Mouse (Mus musculus) bone marrow, adult 2 months (tissue): ENCODE data around the gene Orai1. TPM values are rescaled to one million over a fixed set of nuclear protein-coding genes. Genes with fewer than 3 reads are reported as not detected.
"Not testable (repeated sequence)": the region's sequence is repeated elsewhere in the genome, so short reads cannot be mapped to it uniquely, and the experiment has no call there.

Experiments
- H3K27ac ChIP-seq: fragments of 200-500 bp; 2 replicates; pipeline ENCODE4 v1.5.1; 2012; ENCODE audit warnings: low read depth, mild to moderate bottlenecking, control low read depth, inconsistent platforms, low read length; ENCODE audit not compliant: control insufficient read depth, poor library complexity, insufficient read depth
- H3K4me1 ChIP-seq: fragments of 200-500 bp; 2 replicates; pipeline ENCODE4 v1.6.1; 2011; ENCODE audit warnings: low read length; ENCODE audit not compliant: control insufficient read depth, insufficient read depth
- H3K4me3 ChIP-seq: fragments of 200-500 bp; replicated peaks from 2 replicates; pipeline ENCODE3; 2011; ENCODE audit warnings: mild to moderate bottlenecking, low read depth, low read length, control low read depth; ENCODE audit not compliant: control insufficient read depth
- CTCF ChIP-seq: fragments of 200-500 bp; IDR thresholded peaks from 2 replicates; pipeline ENCODE4 v1.5.1; 2011; ENCODE audit warnings: low read length, control low read depth; ENCODE audit not compliant: control insufficient read depth, insufficient read depth
- POLR2A ChIP-seq: fragments of 200-500 bp; IDR thresholded peaks from 2 replicates; pipeline ENCODE4 v1.6.1; 2011; ENCODE audit warnings: low read depth, mild to moderate bottlenecking, control low read depth, low read length, borderline replicate concordance; ENCODE audit not compliant: control insufficient read depth
- WGBS: fragments of 180-500 bp; shearing (Covaris S2); methylation state at CpG from one replicate; pipeline ENCODE4 v1.1.7; 2018; 5-methylcytosine and 5-hydroxymethylcytosine counted together
- polyA plus RNA-seq: library from polyadenylated mRNA; stranded (reverse); fragments of >200 nt; gene quantifications from 2 replicates; pipeline ENCODE4 v1.2.4, GENCODE M21; 2011; ENCODE audit warnings: low replicate concordance; ENCODE audit not compliant: missing spikeins, insufficient read depth, insufficient read length

Gene Orai1
- polyA plus RNA-seq, 1 experiment: 30.8 TPM

DNA sequence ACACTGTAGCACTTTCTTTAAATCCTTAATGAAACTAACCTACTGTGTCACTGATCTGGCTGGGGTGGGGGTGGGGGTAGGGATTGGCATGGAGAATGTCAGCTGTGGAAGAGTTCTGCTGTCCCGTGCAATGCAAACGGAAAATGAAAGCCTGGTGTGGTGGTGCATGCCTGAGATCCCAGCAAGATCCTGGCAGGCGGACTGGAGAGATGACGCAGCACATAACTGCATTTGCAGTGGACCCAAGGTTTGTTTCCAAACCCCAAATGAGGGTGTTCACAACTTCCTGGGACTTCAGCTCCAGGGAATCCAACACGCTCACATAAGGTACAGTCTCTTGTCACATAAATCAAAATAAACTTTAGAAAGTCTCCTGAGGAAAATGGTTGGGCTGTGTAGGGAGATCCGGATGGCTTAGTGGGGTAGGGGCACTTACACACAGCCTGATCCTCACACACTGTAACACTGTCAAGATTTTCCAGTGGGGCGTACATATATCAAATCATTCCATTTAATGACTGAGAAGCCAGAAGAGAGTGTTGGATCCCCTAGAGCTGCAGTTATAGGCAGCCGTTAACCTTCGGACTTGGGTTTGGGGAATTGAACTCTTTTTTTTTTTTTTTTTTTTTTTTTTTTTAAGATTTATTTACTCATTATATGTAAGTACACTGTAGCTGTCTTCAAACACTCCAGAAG lies 46.0 kb downstream of the Orai1 start:
- Histone ChIP-seq H3K4me1 (peaks cover 4% of the 10 kb centered on the region; the same call in 1 of the 2 replicates), H3K4me3 (no peak overlapping the region), H3K27ac (no peak overlapping the region)
- TF ChIP-seq POLR2A: no peak
- TF ChIP-seq CTCF: no peak
- 79% methylated on average over 9 of the region's 9 CpGs for WGBS

DNA sequence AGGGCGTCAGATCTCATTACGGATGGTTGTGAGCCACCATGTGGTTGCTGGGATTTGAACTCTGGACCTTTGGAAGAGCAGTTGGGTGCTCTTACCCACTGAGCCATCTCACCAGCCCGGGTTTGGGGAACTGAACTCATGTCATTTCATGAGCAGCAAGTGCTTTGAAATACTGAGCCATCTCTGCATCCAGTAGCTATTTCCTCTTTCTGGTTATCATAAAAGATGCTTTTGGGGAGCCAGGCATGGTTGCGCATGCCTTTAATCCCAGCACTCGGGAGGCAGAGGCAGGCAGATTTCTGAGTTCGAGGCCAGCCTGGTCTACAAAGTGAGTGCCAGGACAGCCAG lies 46.5 kb downstream of the Orai1 start:
- not testable (repeated sequence) for H3K4me3 ChIP-seq, H3K4me1 ChIP-seq, H3K27ac ChIP-seq
- 54% methylated on average over 6 of the region's 6 CpGs for WGBS

DNA sequence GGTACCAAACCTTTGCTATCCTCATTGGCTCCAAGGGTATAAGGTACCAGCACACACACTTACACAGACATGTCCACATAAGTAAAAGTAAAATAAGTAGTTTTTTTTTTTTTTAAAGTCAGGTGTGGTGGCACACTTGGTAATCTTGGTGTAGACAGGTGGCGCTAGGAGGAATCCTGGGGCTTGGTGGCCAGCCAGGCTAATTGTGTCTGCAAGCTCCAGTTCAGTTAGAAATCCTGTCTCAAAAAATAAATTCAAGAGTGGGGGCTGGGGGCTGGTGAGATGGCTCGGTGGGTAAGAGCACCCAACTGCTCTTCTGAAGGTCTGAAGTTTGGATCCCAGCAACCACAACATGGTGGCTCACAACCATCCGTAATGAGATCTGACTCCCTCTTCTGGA lies 48.3 kb downstream of the Orai1 start:
- Histone ChIP-seq H3K4me1 (peaks cover 2% of the 10 kb centered on the region; the same call in 1 of the 2 replicates), H3K27ac (no peak overlapping the region)
- TF ChIP-seq CTCF (no peak), POLR2A (no peak)

DNA sequence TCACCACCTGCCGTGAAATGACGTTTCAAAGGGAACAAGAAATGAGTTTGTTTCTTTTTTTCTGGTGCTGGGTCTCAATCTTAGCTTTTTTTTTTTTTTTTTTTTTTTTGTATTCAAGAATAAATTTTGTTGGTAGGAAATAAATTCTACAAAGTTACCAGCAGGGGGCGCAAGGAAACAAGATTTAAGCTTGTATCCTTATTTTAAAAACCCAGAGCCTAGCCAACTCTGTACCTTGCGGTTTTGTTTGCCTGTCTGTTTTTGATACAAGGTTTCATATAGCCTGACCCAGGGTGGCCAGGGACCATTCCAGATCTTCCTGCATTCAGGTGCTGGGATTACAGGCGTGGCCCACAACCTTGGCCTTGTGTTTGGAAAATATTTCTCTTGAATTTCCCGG lies 49.3 kb downstream of the Orai1 start:
- Histone ChIP-seq H3K4me1 (no peaks in the 10 kb centered on the region; the same call in 1 of the 2 replicates), H3K4me3 (no peak overlapping the region), H3K27ac (no peak overlapping the region)
- 25% methylated on average over 6 of the region's 6 CpGs for WGBS
- TF ChIP-seq CTCF (no peak), POLR2A (no peak)

More for the DNA sequence above, 48.3 kb downstream of the Orai1 start:
- WGBS: 86% methylated on average over 3 of the region's 3 CpGs
- no peak overlapping the region for H3K4me3 ChIP-seq

DNA sequence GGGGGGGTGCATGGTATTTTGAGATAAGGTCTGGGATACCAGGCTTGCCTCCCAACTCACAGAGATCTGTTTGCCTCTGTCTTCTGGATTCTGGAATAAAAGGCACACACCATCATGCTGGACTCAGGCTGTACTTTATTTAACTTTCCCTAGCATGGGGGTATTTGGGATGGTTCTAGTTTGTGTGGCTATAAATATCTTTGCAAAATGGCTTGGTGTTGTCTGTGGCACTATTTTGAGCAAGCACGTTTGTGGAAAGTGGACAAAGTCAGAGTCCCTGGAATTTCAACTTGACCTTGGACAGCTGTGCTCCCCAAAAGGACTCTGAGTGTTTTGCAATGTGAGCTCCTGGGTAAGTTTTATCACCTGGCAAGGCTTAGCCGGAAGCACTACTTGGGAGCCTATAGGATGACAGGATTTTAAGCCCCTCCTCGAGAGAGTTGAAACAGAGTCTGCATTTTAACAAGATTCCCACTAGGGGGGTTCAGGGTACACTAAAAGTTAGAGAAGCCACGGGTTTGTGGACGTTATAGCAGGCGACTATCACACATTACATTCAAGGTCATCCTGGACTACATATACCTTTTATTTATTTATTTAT lies 52.6 kb downstream of the Orai1 start:
- no peak overlapping the region for H3K4me3 ChIP-seq
- H3K4me1 ChIP-seq: no peaks in the 10 kb centered on the region; the same call in 1 of the 2 replicates
- WGBS: 5% methylated on average over 6 of the region's 6 CpGs
- TF ChIP-seq POLR2A (no peak), CTCF (no peak)
- H3K27ac ChIP-seq: no peak overlapping the region

DNA sequence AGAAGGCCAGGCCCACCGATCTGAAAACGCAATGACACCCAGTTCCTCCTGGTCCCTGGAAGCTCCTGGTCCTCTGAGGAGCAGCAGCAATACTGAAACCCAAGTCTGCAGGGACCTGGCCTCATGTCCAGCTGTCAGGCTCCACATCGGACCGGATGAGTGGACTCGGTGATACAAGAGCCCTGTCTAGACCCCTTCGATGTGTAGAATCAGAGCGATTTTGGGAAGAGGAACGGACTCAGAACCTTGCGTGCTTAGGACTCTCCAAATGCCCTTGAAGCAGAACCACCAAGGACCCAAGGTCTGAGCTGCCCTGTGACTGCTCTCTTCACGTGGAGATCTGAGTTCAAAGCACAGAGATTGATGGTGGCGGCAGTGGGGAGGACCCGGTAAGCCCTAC lies 53.2 kb downstream of the Orai1 start, which contains the start of gene Tmem120b:
TSS of gene Tmem120b (plus strand) at position 301 of the 400 bp plus-strand sequence.
- TF ChIP-seq CTCF (no peak), POLR2A (no peak)
- H3K4me1 ChIP-seq: no peaks in the 10 kb centered on the region; the same call in 1 of the 2 replicates
- 79% methylated on average over 12 of the region's 12 CpGs for WGBS
- H3K27ac ChIP-seq: no peak within 1 kb of the TSS
- H3K4me3 ChIP-seq: no peak within 1 kb of the TSS

DNA sequence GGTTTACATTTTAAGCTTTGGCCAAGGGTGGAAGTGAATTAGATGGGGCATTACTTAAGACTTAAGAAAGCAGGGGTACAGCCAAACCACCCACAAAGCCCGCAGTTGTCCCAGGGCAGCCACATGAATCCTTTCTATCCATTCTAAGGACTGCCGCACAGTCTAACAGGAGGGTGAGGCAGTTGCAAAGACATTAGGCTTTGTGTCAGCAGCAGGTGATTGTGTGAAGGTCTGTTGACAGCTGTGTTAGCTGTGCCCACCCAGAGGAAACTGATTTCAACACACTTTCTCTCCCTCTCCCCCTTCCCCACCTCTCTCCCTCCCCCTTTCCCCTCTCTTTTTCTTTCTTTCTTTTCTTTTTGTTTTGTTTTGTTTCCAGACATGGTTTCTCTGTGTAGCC lies 53.8 kb downstream of the Orai1 start:
- H3K27ac ChIP-seq: no peak overlapping the region
- H3K4me3 ChIP-seq: no peak overlapping the region
- H3K4me1 ChIP-seq: no peaks in the 10 kb centered on the region; the same call in 1 of the 2 replicates
- WGBS: 76% methylated on average over 2 of the region's 2 CpGs
- TF ChIP-seq CTCF: no peak
- TF ChIP-seq POLR2A: no peak

DNA sequence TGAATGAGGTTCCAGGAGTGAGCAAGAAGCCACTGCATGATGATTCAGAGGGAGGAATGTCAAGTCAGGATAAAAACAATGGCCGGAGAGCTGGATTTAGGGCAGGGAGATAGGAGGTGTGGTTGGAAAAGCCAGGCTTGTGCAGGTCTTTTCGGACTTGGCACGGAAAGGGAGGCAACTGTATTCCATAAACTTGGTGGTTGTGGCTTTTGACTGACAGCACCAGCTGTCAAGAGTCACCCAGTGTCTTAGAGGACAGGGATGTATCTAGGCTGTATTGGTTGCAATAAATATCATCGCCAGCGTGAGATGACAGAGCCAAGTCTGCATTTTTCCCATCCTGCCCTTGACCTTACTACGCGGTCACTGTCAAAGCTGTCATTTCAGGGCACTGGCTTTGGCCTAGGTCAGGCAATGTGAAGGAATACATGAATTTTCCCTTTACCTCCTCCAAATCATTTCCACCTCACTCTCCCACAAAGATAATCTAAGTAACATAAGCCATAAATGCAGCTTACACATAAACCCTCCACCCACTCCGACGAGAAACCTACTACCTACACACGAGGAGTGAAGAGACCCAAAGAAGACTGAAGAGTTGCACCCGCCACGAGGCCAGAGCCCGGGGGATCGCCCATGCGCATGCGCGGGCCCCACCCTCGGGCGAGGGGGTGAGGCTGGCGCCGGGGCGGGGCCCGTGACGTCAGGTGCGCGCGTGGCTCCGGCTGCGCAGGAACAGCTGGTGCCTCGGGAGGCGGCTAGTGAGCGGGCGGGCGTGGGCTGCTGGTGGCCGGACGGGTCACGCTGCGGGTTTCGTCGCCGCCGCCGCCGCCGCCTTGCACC lies 60.9 kb downstream of the Orai1 start:
- peak overlapping the region; percentile 63 for H3K27ac ChIP-seq
- peak overlapping the region; percentile 69 for H3K4me3 ChIP-seq
- 7% methylated on average over 45 of the region's 45 CpGs for WGBS
- H3K4me1 ChIP-seq: peaks cover 4% of the 10 kb centered on the region
- TF ChIP-seq CTCF (no peak), POLR2A (peak; percentile 61; the same call in 1 of the 2 replicates)
